Comparison of ENCODE assay signal across 34 mouse cellular contexts in genomic region chr10:96325297-96325696, GRCm38 (mm10).
DNase-seq lines count a peak whose midpoint lies in the region; ATAC-seq and TF ChIP-seq lines count a peak whose summit lies in the region.
"Had no signal": no experiment of that assay in that cellular context is flagged by ENCODE, and none has a peak within 500 bp of the region (broad histone marks: within the 10 kb centered on the region; RNA-seq: fewer than 3 reads in every experiment).

No protein-coding gene starts in this region.

- peak; percentile 84 for ATAC-seq in CD4-positive, CD25-positive, alpha-beta regulatory T cell, adult 4 months
- peak; percentile 70; the same call in 1 of the 2 replicates for ATAC-seq in common myeloid progenitor, adult 5-6 weeks (replicated peaks; ENCODE audit: low read depth, poor library complexity, severe bottlenecking)
- ATAC-seq: intestine, embryonic 16.5 days had no signal

- no peaks in the 10 kb centered on the region for H3K4me1 ChIP-seq in lung, adult 2 months (ENCODE audit: control insufficient read depth, insufficient read depth, low read length)
- H3K4me1 ChIP-seq: embryonic facial prominence, embryonic 13.5 days; forebrain, embryonic 12.5 days; heart, embryonic 13.5 days; hindbrain, embryonic 15.5 days; limb, embryonic 15.5 days; midbrain, embryonic 12.5 days; neural tube, embryonic 15.5 days; stomach, embryonic 15.5 days had no signal

- H3K27ac ChIP-seq in gastrocnemius, adult 2 months = no peak overlapping the region
- H3K27ac ChIP-seq: embryonic facial prominence, embryonic 13.5 days; forebrain, embryonic 12.5 days; heart, adult 2 months; heart, embryonic 13.5 days; hindbrain, embryonic 10.5 days; hindbrain, embryonic 15.5 days; limb, embryonic 10.5 days; limb, embryonic 15.5 days; liver, embryonic 14.5 days; midbrain, embryonic 12.5 days; neural tube, embryonic 15.5 days; stomach, embryonic 15.5 days had no signal

- peak; percentile 51 for DNase-seq in induced T-regulatory cell, adult 2 months (ENCODE audit: low read depth)
- peak; percentile 49 for DNase-seq in naive thymus-derived CD4-positive, alpha-beta T cell, adult 2 months (ENCODE audit: low read depth)
- DNase-seq in lung, postnatal 14 days = no peak
- DNase-seq in gastrocnemius, adult 2 months = no peak
- no peak for DNase-seq in lung, adult 2 months
- no peak for DNase-seq in urinary bladder, adult 18-20 months (ENCODE audit: low spot score in 2 of 2)
- DNase-seq: adrenal gland, postnatal 10 days; B cell, adult 2 months; cerebellum, adult 11 months; cerebellum, adult 9-11 months; gastrocnemius, postnatal 25 days; heart, adult 2 months; heart, postnatal 10 days; kidney, adult 9 months; kidney, postnatal 10 days; layer of hippocampus, adult 9-11 months; lung, embryonic 14.5 days; right cerebral cortex, postnatal 25 days had no signal

- TF ChIP-seq POLR2A in lung, adult 2 months (IDR thresholded peaks at IDR 0.05; ENCODE audit: borderline replicate concordance, extremely low read depth, low read depth, low read length) = no peak

- 87% methylated on average over 1 of the region's 1 CpGs for WGBS in lung, adult 2 months

- TF ChIP-seq CTCF in gastrocnemius, adult 2 months (IDR thresholded peaks at IDR 0.05) = no peak
- no peak for TF ChIP-seq CTCF in lung, adult 2 months (IDR thresholded peaks at IDR 0.05; ENCODE audit: insufficient read depth, low read length)

- H3K4me3 ChIP-seq in gastrocnemius, adult 2 months = no peak overlapping the region
- H3K4me3 ChIP-seq in lung, adult 2 months (replicated peaks; ENCODE audit: extremely low read depth, low read depth, low read length) = no peak overlapping the region
- H3K4me3 ChIP-seq: embryonic facial prominence, embryonic 13.5 days; erythroblast, embryonic 14.5 days; forebrain, embryonic 12.5 days; heart, adult 2 months; heart, embryonic 13.5 days; hindbrain, embryonic 10.5 days; hindbrain, embryonic 15.5 days; limb, embryonic 10.5 days; limb, embryonic 15.5 days; megakaryocyte, embryonic 14.5 days; midbrain, embryonic 12.5 days; neural tube, embryonic 15.5 days; stomach, embryonic 15.5 days had no signal

- intact Hi-C loops in gastrocnemius, adult 2 months (cut with DNase I) = no loop called here

Comparison
In these comparisons a context has a peak if more than half of its experiments do, and no peak if none do; other contexts are left out.
1. DNase-seq: peak in induced T-regulatory cell, adult 2 months (single experiment) and naive thymus-derived CD4-positive, alpha-beta T cell, adult 2 months (single experiment); none in lung, postnatal 14 days (single experiment), gastrocnemius, adult 2 months (single experiment), lung, adult 2 months (single experiment) and urinary bladder, adult 18-20 months (0 of 2).